Mouse (Mus musculus) megakaryocyte, embryonic 14.5 days (primary cell): Measurements from ENCODE around the gene Tnnt1.
"Not testable (repeated sequence)": the region's sequence is repeated elsewhere in the genome, so short reads cannot be mapped to it uniquely, and the experiment has no call there.

ENCODE experiments used
- FLI1 ChIP-seq: IDR thresholded peaks from 2 replicates; pipeline ENCODE4 v1.6.1; 2012; ENCODE audit warnings: low read length, inconsistent platforms, mixed read lengths
- GATA1 ChIP-seq: IDR thresholded peaks from 3 replicates; pipeline ENCODE4 v1.6.1; 2012; ENCODE audit warnings: mixed read lengths, low read length, inconsistent platforms, borderline replicate concordance

DNA sequence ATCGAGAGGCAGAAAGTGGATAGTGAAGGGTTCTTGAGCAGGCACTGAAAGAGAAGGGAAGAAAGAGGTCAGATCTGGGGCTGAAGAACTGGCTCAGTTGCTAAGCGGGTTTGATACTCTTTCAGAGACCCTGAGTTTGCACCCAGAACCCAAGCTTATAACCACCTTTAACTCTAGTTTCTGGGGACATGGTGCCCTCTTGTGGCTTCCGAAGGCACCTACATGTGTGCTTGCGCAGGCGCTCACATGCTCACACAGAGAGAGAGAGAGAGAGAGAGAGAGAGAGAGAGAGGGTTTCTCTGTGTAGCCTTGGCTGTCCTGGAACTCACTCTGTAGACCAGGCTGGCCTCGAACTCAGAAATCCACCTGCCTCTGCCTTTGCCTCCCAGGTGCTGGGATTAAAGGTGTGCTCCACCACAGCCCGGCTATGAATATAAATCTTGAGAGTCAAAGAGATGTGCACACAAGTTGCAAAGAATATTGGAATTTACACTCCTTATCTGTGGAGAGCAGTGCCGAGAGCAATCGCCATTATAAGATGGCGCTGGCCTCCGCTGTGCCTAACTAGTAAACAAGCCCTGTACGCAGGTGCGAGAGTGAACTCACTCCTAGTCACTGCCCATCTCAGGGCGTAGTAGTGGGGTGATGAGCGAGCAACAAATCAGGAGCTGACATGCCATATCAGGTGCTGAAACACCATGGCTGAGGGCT lies 8.2 kb upstream of the Tnnt1 start, which contains the start of gene Tnni3:
- TF ChIP-seq GATA1, FLI1: not testable (repeated sequence)
